Mouse (Mus musculus) testis, adult 2 months (tissue): ENCODE measurements around the gene Gab2.

ENCODE experiments used
- CTCF ChIP-seq: fragments of 200-500 bp; IDR thresholded peaks from 2 replicates; pipeline ENCODE4 v1.5.1; 2012; ENCODE audit warnings: low read depth, mild to moderate bottlenecking, inconsistent platforms, low read length, moderate library complexity; ENCODE audit not compliant: control insufficient read depth, insufficient read depth, insufficient replicate concordance
- POLR2A ChIP-seq: fragments of 200-500 bp; IDR thresholded peaks from 2 replicates; pipeline ENCODE4 v1.6.1; 2012; ENCODE audit warnings: low read depth, mild to moderate bottlenecking, inconsistent platforms, low read length, moderate library complexity; ENCODE audit not compliant: control insufficient read depth

DNA sequence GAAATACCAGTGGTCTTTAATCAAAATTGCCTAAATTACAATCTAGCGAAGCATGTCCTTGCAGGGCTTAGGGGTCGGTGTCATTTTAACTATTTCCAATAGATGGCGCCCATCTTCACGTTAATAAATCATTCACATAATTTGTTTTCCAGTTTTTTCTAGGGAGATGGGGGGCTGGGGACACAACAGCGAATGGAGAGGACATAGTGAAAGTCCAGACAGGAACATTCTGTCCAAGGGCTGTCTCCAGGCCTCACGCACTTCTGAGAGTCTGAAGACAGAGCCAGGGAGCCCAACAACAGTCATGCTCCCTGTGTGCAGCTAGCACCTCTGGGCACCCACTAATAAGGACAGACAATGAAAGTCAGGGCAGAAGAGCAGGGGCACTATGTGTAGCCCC lies 2.2 kb upstream of the Gab2 start:
- no peak for TF ChIP-seq POLR2A
- TF ChIP-seq CTCF, result no peak
